Mouse (Mus musculus) kidney, postnatal 0 days (tissue): ENCODE results near the gene Fam107b. TPM values are rescaled to one million over a fixed set of nuclear protein-coding genes. Genes with fewer than 3 reads are reported as not detected.

ENCODE experiments used
- ATAC-seq: fragments of 200-750 bp; cut with Nextera tagmentation; replicated peaks from 2 replicates; pipeline ENCODE4 v1.8.0; 2017; ENCODE audit warnings: low read depth, moderate number of reproducible peaks, moderate TSS enrichment, moderate library complexity; ENCODE audit not compliant: low FRiP score
- DNase-seq: peaks from one replicate; pipeline ENCODE4 v3.0.0-alpha.2; 2016; ENCODE audit warnings: low spot score
- H3K27ac ChIP-seq: fragments of 300-500 bp; sonication (generic); 2 replicates; pipeline ENCODE4 v1.5.1; 2014; ENCODE audit warnings: mild to moderate bottlenecking
- H3K27me3 ChIP-seq: fragments of 300-500 bp; sonication (generic); 2 replicates; pipeline ENCODE4 v1.6.1; 2014; ENCODE audit warnings: low read length, mixed read lengths; ENCODE audit not compliant: insufficient read depth
- H3K36me3 ChIP-seq: fragments of 300-500 bp; sonication (generic); 2 replicates; pipeline ENCODE4 v1.6.1; 2014; ENCODE audit warnings: low read length, mixed read lengths; ENCODE audit not compliant: insufficient read depth
- H3K4me1 ChIP-seq: fragments of 300-500 bp; sonication (generic); replicated peaks from 2 replicates; pipeline ENCODE4 v1.6.1; 2014; ENCODE audit warnings: antibody characterized with exemption, low read length, mixed read lengths; ENCODE audit not compliant: insufficient read depth
- H3K4me2 ChIP-seq: fragments of 300-500 bp; sonication (generic); 2 replicates; pipeline ENCODE4 v1.6.1; 2014; ENCODE audit warnings: mild to moderate bottlenecking, low read length, moderate library complexity, mixed read lengths
- H3K4me3 ChIP-seq: fragments of 300-500 bp; sonication (generic); replicated peaks from 2 replicates; pipeline ENCODE4 v1.5.1; 2014; ENCODE audit warnings: low read depth, low read length
- H3K9ac ChIP-seq: fragments of 300-500 bp; sonication (generic); 2 replicates; pipeline ENCODE4 v1.6.1; 2014; ENCODE audit warnings: low read depth, low read length
- H3K9me3 ChIP-seq: fragments of 300-500 bp; sonication (generic); replicated peaks from 2 replicates; pipeline ENCODE4 v1.6.1; 2016; ENCODE audit warnings: low read length, inconsistent platforms, mixed read lengths
- CTCF ChIP-seq: IDR thresholded peaks from 2 replicates; pipeline ENCODE4 v1.5.1; 2016; ENCODE audit warnings: antibody characterized with exemption, low read depth, mild to moderate bottlenecking, moderate library complexity
- WGBS: fragments of 180-500 bp; shearing (Covaris S2); extraction: QIAGEN DNeasy Blood & Tissue Kit; methylation state at CpG from one replicate; pipeline ENCODE4 v1.1.7; 2014; 5-methylcytosine and 5-hydroxymethylcytosine counted together
- polyA plus RNA-seq: library from polyadenylated mRNA; unstranded; fragments of >200 nt; fragmentation: Nextera tagmentation; extraction: Ambion mirVana; gene quantifications from 2 replicates; pipeline ENCODE4 v1.2.1, GENCODE M21; 2015

Gene Fam107b
- polyA plus RNA-seq, 1 experiment from 2014 or later = 62.6 TPM

GRCm38 (mm10) chr2:3664086-3664485, 93.8 kb downstream of the Fam107b start:
- no peaks in the 10 kb centered on the region for H3K4me1 ChIP-seq
- no peaks in the 10 kb centered on the region for H3K27me3 ChIP-seq
- ATAC-seq (no peak), DNase-seq (peak; percentile 19)
- no peak for TF ChIP-seq CTCF
- no peak overlapping the region for H3K27ac ChIP-seq
- no peak overlapping the region for H3K9ac ChIP-seq
- H3K36me3 ChIP-seq = no peaks in the 10 kb centered on the region
- no peak overlapping the region for H3K4me2 ChIP-seq
- no peaks in the 10 kb centered on the region for H3K9me3 ChIP-seq
- no peak overlapping the region for H3K4me3 ChIP-seq
- 64% methylated on average over 6 of the region's 6 CpGs for whole genome bisulfite sequencing

GRCm38 (mm10) chr2:3668682-3669081, 98.4 kb downstream of the Fam107b start:
- Histone ChIP-seq H3K27ac (no peak overlapping the region), H3K4me1 (no peaks in the 10 kb centered on the region), H3K27me3 (no peaks in the 10 kb centered on the region), H3K9ac (no peak overlapping the region), H3K4me2 (no peak overlapping the region), H3K4me3 (no peak overlapping the region), H3K9me3 (no peaks in the 10 kb centered on the region), H3K36me3 (no peaks in the 10 kb centered on the region)
- TF ChIP-seq CTCF = no peak
- DNase-seq = peak; percentile 27
- ATAC-seq = no peak
- 68% methylated on average over 3 of the region's 3 CpGs for WGBS

- no peak overlapping the region for H3K4me3 ChIP-seq
- ATAC-seq = no peak
- 37% methylated on average over 2 of the region's 2 CpGs for WGBS
- no peak for TF ChIP-seq CTCF
- no peaks in the 10 kb centered on the region for H3K4me1 ChIP-seq
- H3K9me3 ChIP-seq = no peaks in the 10 kb centered on the region
- no peak overlapping the region for H3K4me2 ChIP-seq
- no peak for DNase-seq
- no peak overlapping the region for H3K9ac ChIP-seq
- H3K27me3 ChIP-seq = no peaks in the 10 kb centered on the region
- H3K36me3 ChIP-seq = no peaks in the 10 kb centered on the region
- no peak overlapping the region for H3K27ac ChIP-seq
These were observed 99.4 kb downstream of the Fam107b start for GRCm38 (mm10) chr2:3669646-3670045.

- Histone ChIP-seq H3K9me3 (no peaks in the 10 kb centered on the region), H3K27me3 (no peaks in the 10 kb centered on the region), H3K4me3 (no peak overlapping the region), H3K4me1 (no peaks in the 10 kb centered on the region), H3K27ac (no peak overlapping the region), H3K36me3 (no peaks in the 10 kb centered on the region), H3K9ac (no peak overlapping the region), H3K4me2 (no peak overlapping the region)
- no peak for TF ChIP-seq CTCF
- ATAC-seq = no peak
- WGBS = 75% methylated on average over 5 of the region's 5 CpGs
- DNase-seq = no peak
These were observed 102.5 kb downstream of the Fam107b start for GRCm38 (mm10) chr2:3672654-3673367.

GRCm38 (mm10) chr2:3675481-3675880, 105.2 kb downstream of the Fam107b start:
- H3K36me3 ChIP-seq = no peaks in the 10 kb centered on the region
- TF ChIP-seq CTCF = no peak
- no peaks in the 10 kb centered on the region for H3K4me1 ChIP-seq
- no peak for DNase-seq
- no peaks in the 10 kb centered on the region for H3K27me3 ChIP-seq
- WGBS = 92% methylated on average over 1 of the region's 1 CpGs
- no peak overlapping the region for H3K27ac ChIP-seq
- H3K9me3 ChIP-seq = no peaks in the 10 kb centered on the region
- H3K9ac ChIP-seq = no peak overlapping the region
- H3K4me3 ChIP-seq = no peak overlapping the region
- no peak overlapping the region for H3K4me2 ChIP-seq
- ATAC-seq = no peak

GRCm38 (mm10) chr2:3682699-3683098, 112.4 kb downstream of the Fam107b start:
- Histone ChIP-seq H3K4me2 (no peak overlapping the region), H3K9ac (no peak overlapping the region), H3K4me1 (no peaks in the 10 kb centered on the region), H3K9me3 (no peaks in the 10 kb centered on the region), H3K36me3 (no peaks in the 10 kb centered on the region), H3K27me3 (no peaks in the 10 kb centered on the region), H3K27ac (no peak overlapping the region), H3K4me3 (no peak overlapping the region)
- ATAC-seq (no peak; the same call in 1 of the 2 replicates), DNase-seq (no peak)
- no peak for TF ChIP-seq CTCF
- WGBS = 73% methylated on average over 4 of the region's 4 CpGs

GRCm38 (mm10) chr2:3683343-3683742, 113.1 kb downstream of the Fam107b start:
- ATAC-seq = no peak
- no peak overlapping the region for H3K4me2 ChIP-seq

More at GRCm38 (mm10) chr2:3683343-3683742, 113.1 kb downstream of the Fam107b start:
- no peaks in the 10 kb centered on the region for H3K4me1 ChIP-seq
- no peak for DNase-seq
- no peak overlapping the region for H3K27ac ChIP-seq
- 67% methylated on average over 5 of the region's 5 CpGs for WGBS
- no peaks in the 10 kb centered on the region for H3K36me3 ChIP-seq
- H3K9ac ChIP-seq = no peak overlapping the region
- TF ChIP-seq CTCF = no peak
- no peak overlapping the region for H3K4me3 ChIP-seq
- no peaks in the 10 kb centered on the region for H3K27me3 ChIP-seq
- H3K9me3 ChIP-seq = no peaks in the 10 kb centered on the region
